8 mouse cellular contexts compared by ENCODE assay signal in genomic region chr1:195130953-195131674, GRCm38 (mm10). TPM values are rescaled to one million over a fixed set of nuclear protein-coding genes. Genes with fewer than 3 reads are reported as not detected.
DNase-seq lines count a peak whose midpoint lies in the region; ATAC-seq and TF ChIP-seq lines count a peak whose summit lies in the region.

TSS of gene Cr1l (minus strand) at chr1:195131586.

- peak; percentile 99 for ATAC-seq in forebrain, postnatal 0 days
- peak; percentile 99 for ATAC-seq in lung, embryonic 15.5 days (ENCODE audit: borderline replicate concordance, extremely low read depth, low FRiP score, low TSS enrichment)

- TF ChIP-seq EP300 in MEL (IDR thresholded peaks at IDR 0.05; ENCODE audit: low read depth in 1 of 2, low read length in 2 of 2): peak in 1 of 2 experiments; percentile 25; a peak in 1 of 4 replicates

- H3K9ac ChIP-seq in MEL (ENCODE audit: control insufficient read depth, low read depth, low read length, poor library complexity, severe bottlenecking): peak within 1 kb of the TSS; percentile 91
- H3K9ac ChIP-seq in forebrain, postnatal 0 days: peak within 1 kb of the TSS; percentile 83
- peak within 1 kb of the TSS; percentile 73 for H3K9ac ChIP-seq in lung, embryonic 15.5 days

- peaks cover 6% of the 10 kb centered on the region in 2 experiments for H3K4me1 ChIP-seq in MEL (ENCODE audit: control insufficient read depth in 1 of 2, insufficient read depth in 2 of 2, low read length in 2 of 2)
- no peaks in the 10 kb centered on the region for H3K4me1 ChIP-seq in cerebellum, adult 2 months (ENCODE audit: control insufficient read depth, insufficient read depth, low read length)
- H3K4me1 ChIP-seq in forebrain, postnatal 0 days (ENCODE audit: insufficient read depth): 0 out of 2 replicates have a peak, but pooled peaks cover 6% of the 10 kb centered on the region
- H3K4me1 ChIP-seq in lung, embryonic 15.5 days: peaks cover 11% of the 10 kb centered on the region; the same call in 1 of the 2 replicates

- H3K4me2 ChIP-seq in forebrain, postnatal 0 days (ENCODE audit: low read depth): peak within 1 kb of the TSS; percentile 52
- H3K4me2 ChIP-seq in lung, embryonic 15.5 days: peak within 1 kb of the TSS; percentile 63

- peak; percentile 55 for TF ChIP-seq RAD21 in MEL (IDR thresholded peaks at IDR 0.05; ENCODE audit: low read depth, low read length)

- H3K36me3 ChIP-seq in MEL (ENCODE audit: control insufficient read depth in 1 of 2, insufficient read depth in 2 of 2, low read length in 2 of 2): peaks cover 25 to 35% of the 10 kb centered on the region in 2 experiments
- H3K36me3 ChIP-seq in forebrain, postnatal 0 days (ENCODE audit: insufficient read depth): no peaks in the 10 kb centered on the region
- H3K36me3 ChIP-seq in lung, embryonic 15.5 days: peaks cover 14% of the 10 kb centered on the region

- H3K79me2 ChIP-seq in MEL (ENCODE audit: control insufficient read depth, insufficient read depth, low read length, poor library complexity): peaks cover 13% of the 10 kb centered on the region

- H3K9me3 ChIP-seq in MEL (replicated peaks; ENCODE audit: insufficient read depth, low read length): no peaks in the 10 kb centered on the region
- no peaks in the 10 kb centered on the region for H3K9me3 ChIP-seq in forebrain, postnatal 0 days (ENCODE audit: low read length)
- no peaks in the 10 kb centered on the region for H3K9me3 ChIP-seq in lung, embryonic 15.5 days

- H3K27me3 ChIP-seq in MEL (ENCODE audit: control insufficient read depth in 1 of 2, insufficient read depth in 2 of 2, low read length in 2 of 2): no peaks in the 10 kb centered on the region
- no peaks in the 10 kb centered on the region for H3K27me3 ChIP-seq in cerebellum, adult 2 months (ENCODE audit: control insufficient read depth, insufficient read depth, low read length)
- H3K27me3 ChIP-seq in forebrain, postnatal 0 days (ENCODE audit: insufficient read depth, low read length): no peaks in the 10 kb centered on the region
- H3K27me3 ChIP-seq in lung, embryonic 15.5 days: no peaks in the 10 kb centered on the region

- H3K4me3 ChIP-seq in MEL (ENCODE audit: control insufficient read depth in 1 of 2, insufficient read depth in 1 of 2, low read depth in 2 of 2, low read length in 2 of 2): peak within 1 kb of the TSS; percentile 66 to 90
- peak within 1 kb of the TSS; percentile 79 for H3K4me3 ChIP-seq in cerebellum, adult 2 months (replicated peaks; ENCODE audit: insufficient read depth, low read depth, low read length)
- H3K4me3 ChIP-seq in forebrain, postnatal 0 days (ENCODE audit: low read depth, low read length): peak within 1 kb of the TSS; percentile 55
- peak within 1 kb of the TSS; percentile 59 for H3K4me3 ChIP-seq in lung, embryonic 15.5 days

- under 1% methylated on average over 31 of the region's 31 CpGs for WGBS in cerebellum, adult 2 months
- under 1% methylated on average over 31 of the region's 31 CpGs for WGBS in forebrain, postnatal 0 days
- under 1% methylated on average over 31 of the region's 31 CpGs for WGBS in lung, embryonic 15.5 days

- TF ChIP-seq CTCF in MEL (IDR thresholded peaks at IDR 0.05 in 2 of 3, conservative IDR thresholded peaks at IDR 0.05 in 1 of 3; ENCODE audit: control insufficient read depth in 1 of 3, insufficient read depth in 1 of 3, low read depth in 2 of 3, low read length in 3 of 3, poor library complexity in 1 of 3, severe bottlenecking in 1 of 3): peak in 2 of 3 experiments; percentile 73 to 77; a peak in 5 of 6 replicates
- TF ChIP-seq CTCF in cerebellum, adult 2 months (IDR thresholded peaks at IDR 0.05; ENCODE audit: borderline replicate concordance, insufficient read depth, low read depth, low read length): peak; percentile 45; the same call in 1 of the 2 replicates
- TF ChIP-seq CTCF in forebrain, postnatal 0 days (IDR thresholded peaks at IDR 0.05; ENCODE audit: low read depth): peak; percentile 85

- peak; percentile 97 for DNase-seq in MEL (ENCODE audit: low read depth, low spot score)
- DNase-seq in cerebellum, adult 2 months: peak; percentile 86
- peak; percentile 93 for DNase-seq in forebrain, postnatal 0 days
- peak; percentile 89 for DNase-seq in heart, postnatal 4 days
- peak; percentile 84 to 90 for DNase-seq in layer of hippocampus, adult 8-10 months (ENCODE audit: low spot score in 2 of 2)
- DNase-seq in ovary, adult 18-20 months (ENCODE audit: low spot score): peak; percentile 86
- DNase-seq in thymus, postnatal 0 days (ENCODE audit: low spot score): peak; percentile 92

- TF ChIP-seq POLR2A in MEL (IDR thresholded peaks at IDR 0.05; ENCODE audit: control insufficient read depth in 1 of 2, insufficient read depth in 1 of 2, low read depth in 1 of 2, low read length in 2 of 2, poor library complexity in 1 of 2): peak; percentile 83 to 95
- TF ChIP-seq POLR2A in cerebellum, adult 2 months (IDR thresholded peaks at IDR 0.05; ENCODE audit: borderline replicate concordance, insufficient read depth, low read length): peak; percentile 43; the same call in 1 of the 2 replicates

- H3K27ac ChIP-seq in MEL (ENCODE audit: control insufficient read depth, low read depth, low read length): peak within 1 kb of the TSS; percentile 98
- H3K27ac ChIP-seq in cerebellum, adult 2 months (ENCODE audit: insufficient read depth, low read length): peak within 1 kb of the TSS; percentile 70; the same call in 1 of the 2 replicates
- H3K27ac ChIP-seq in forebrain, postnatal 0 days (ENCODE audit: low read depth, low read length): peak within 1 kb of the TSS; percentile 95
- H3K27ac ChIP-seq in lung, embryonic 15.5 days: peak within 1 kb of the TSS; percentile 95

TF ChIP-seq in MEL, 35 proteins besides CTCF, POLR2A, EP300 and RAD21 (continues in another document):
- peak; percentile 11; the same call in 1 of the 2 replicates for TF ChIP-seq USF1 (IDR thresholded peaks at IDR 0.05; ENCODE audit: low read depth, low read length)
- TF ChIP-seq E2F4 (IDR thresholded peaks at IDR 0.05; ENCODE audit: borderline replicate concordance, low read depth, low read length): peak; percentile 57; the same call in 1 of the 2 replicates
- peak; percentile 96 for TF ChIP-seq MXI1 (IDR thresholded peaks at IDR 0.05; ENCODE audit: low read depth, low read length)
- TF ChIP-seq MYB (IDR thresholded peaks at IDR 0.05; ENCODE audit: low read depth, low read length): no peak
- no peak for TF ChIP-seq ZNF384 (IDR thresholded peaks at IDR 0.05; ENCODE audit: low read depth, low read length)
- peak; percentile 82 for TF ChIP-seq NRF1 (IDR thresholded peaks at IDR 0.05; ENCODE audit: insufficient read depth, low read depth, low read length, poor library complexity, severe bottlenecking)
- TF ChIP-seq KAT2A (conservative IDR thresholded peaks at IDR 0.05; ENCODE audit: low read depth, low read length): peak; percentile 52; the same call in 1 of the 2 replicates
- peak; percentile 42; the same call in 1 of the 2 replicates for TF ChIP-seq ZC3H11A (IDR thresholded peaks at IDR 0.05; ENCODE audit: low read depth, low read length)
- no peak for TF ChIP-seq GABPA (IDR thresholded peaks at IDR 0.05; ENCODE audit: low read depth, low read length)
- no peak for TF ChIP-seq JUND (IDR thresholded peaks at IDR 0.05; ENCODE audit: low read depth, low read length)
- TF ChIP-seq HCFC1 (IDR thresholded peaks at IDR 0.05; ENCODE audit: low read depth, low read length): peak; percentile 81
- peak; percentile 56 for TF ChIP-seq GATA1 (IDR thresholded peaks at IDR 0.05; ENCODE audit: low read depth, low read length)
- TF ChIP-seq MEF2A (IDR thresholded peaks at IDR 0.05; ENCODE audit: extremely low read depth, insufficient replicate concordance, low read depth, low read length, poor library complexity, severe bottlenecking): no peak
- no peak for TF ChIP-seq USF2 (IDR thresholded peaks at IDR 0.05; ENCODE audit: borderline replicate concordance in 1 of 2, insufficient read depth in 1 of 2, low read depth in 1 of 2, low read length in 2 of 2)
- peak; percentile 46 for TF ChIP-seq SMC3 (IDR thresholded peaks at IDR 0.05; ENCODE audit: low read depth, low read length)
- 0 out of 2 replicates have a peak, but pooled peaks have one; percentile 24 for TF ChIP-seq MAFK (IDR thresholded peaks at IDR 0.05; ENCODE audit: borderline replicate concordance, low read depth, low read length)
- peak; percentile 68; the same call in 1 of the 2 replicates for TF ChIP-seq ETS1 (IDR thresholded peaks at IDR 0.05; ENCODE audit: low read depth, low read length)
- peak; percentile 95; the same call in 1 of the 2 replicates for TF ChIP-seq UBTF (IDR thresholded peaks at IDR 0.05; ENCODE audit: borderline replicate concordance, insufficient read depth, low read depth, low read length)
- no peak for TF ChIP-seq CHD2 (IDR thresholded peaks at IDR 0.05; ENCODE audit: low read length)
- no peak for TF ChIP-seq ZKSCAN1 (IDR thresholded peaks at IDR 0.05; ENCODE audit: low read depth, low read length)
- no peak for TF ChIP-seq MAZ (IDR thresholded peaks at IDR 0.05; ENCODE audit: low read depth, low read length)
- TF ChIP-seq MYC (IDR thresholded peaks at IDR 0.05; ENCODE audit: low read depth, low read length): peak; percentile 88
- TF ChIP-seq TBP (IDR thresholded peaks at IDR 0.05; ENCODE audit: low read depth, low read length): peak; percentile 96
- TF ChIP-seq TCF12 (IDR thresholded peaks at IDR 0.05; ENCODE audit: low read depth, low read length): peak; percentile 47; the same call in 1 of the 2 replicates
- peak; percentile 73 for TF ChIP-seq NELFE (IDR thresholded peaks at IDR 0.05; ENCODE audit: low read depth, low read length)
- peak; percentile 83; the same call in 1 of the 2 replicates for TF ChIP-seq POLR2AphosphoS2 (IDR thresholded peaks at IDR 0.05; ENCODE audit: low read length)
- TF ChIP-seq CHD1 (IDR thresholded peaks at IDR 0.05; ENCODE audit: low read depth, low read length): no peak
- peak; percentile 75 for TF ChIP-seq ELF1 (IDR thresholded peaks at IDR 0.05; ENCODE audit: low read depth, low read length)

RNA-seq across cellular contexts. Expression of gene Cr1l, which starts in this region (rescaled TPM):
- total RNA-seq in MEL (2012; rRNA removed): 106 and 116 TPM in 2 replicates
- 100 to 1,000 TPM in 1 of 2 experiments, not detected in 1; 103 TPM for polyA plus RNA-seq in MEL (2012; ENCODE audit: insufficient read depth in 1 of 2, insufficient read length in 2 of 2, low read depth in 1 of 2, low replicate concordance in 2 of 2, missing spikeins in 1 of 2)
- polyA plus RNA-seq in cerebellum, adult 2 months (2012; rRNA removed): 26.6 and 29.0 TPM in 2 replicates
- 56.5 and 62.1 TPM in 2 replicates for total RNA-seq in forebrain, postnatal 0 days (2014; rRNA removed)
- polyA plus RNA-seq in forebrain, postnatal 0 days (2015; fragmentation: Nextera tagmentation; extraction: Ambion mirVana): 42.9 and 44.5 TPM in 2 replicates
- total RNA-seq in heart, postnatal 4 days (2021): 10 to 100 TPM; 54.5 to 55.1 TPM
- total RNA-seq in layer of hippocampus, adult 8-10 months (2022): 10 to 100 TPM; 35.1 to 49.4 (median 39.6) TPM
- 76.0 and 76.7 TPM in 2 replicates for polyA plus RNA-seq in lung, embryonic 15.5 days (2015; fragmentation: Nextera tagmentation; extraction: Ambion mirVana)
- polyA plus RNA-seq in thymus, postnatal 0 days (2015; fragmentation: Nextera tagmentation; extraction: Ambion mirVana): 97.7 and 98.0 TPM in 2 replicates

Comparison
In these comparisons a context has a peak if more than half of its experiments do, and no peak if none do; other contexts are left out.
1. Peak in every context shown above with its lines: DNase-seq, ATAC-seq, H3K4me3 ChIP-seq and H3K27ac ChIP-seq.